Mouse (Mus musculus) forebrain, embryonic 12.5 days (tissue): ENCODE results near the gene Mycl. TPM values are rescaled to one million over a fixed set of nuclear protein-coding genes. Genes with fewer than 3 reads are reported as not detected.
"Not testable (repeated sequence)": the region's sequence is repeated elsewhere in the genome, so short reads cannot be mapped to it uniquely, and the experiment has no call there.

ENCODE experiments used
- ATAC-seq: fragments of 200-750 bp; cut with Nextera tagmentation; 2 replicates; pipeline ENCODE4 v1.8.0; 2017; ENCODE audit warnings: moderate TSS enrichment; ENCODE audit not compliant: low FRiP score
- H3K27ac ChIP-seq: fragments of 300-500 bp; sonication (generic); 2 replicates; pipeline ENCODE4 v1.5.1; 2016; ENCODE audit warnings: mild to moderate bottlenecking
- H3K27me3 ChIP-seq: fragments of 300-500 bp; sonication (generic); 2 replicates; pipeline ENCODE4 v1.6.1; 2016; ENCODE audit warnings: mild to moderate bottlenecking
- H3K36me3 ChIP-seq: fragments of 300-500 bp; sonication (generic); replicated peaks from 2 replicates; pipeline ENCODE4 v1.6.1; 2016; ENCODE audit warnings: mild to moderate bottlenecking
- H3K4me1 ChIP-seq: fragments of 300-500 bp; sonication (generic); 2 replicates; pipeline ENCODE4 v1.6.1; 2016
- H3K4me2 ChIP-seq: fragments of 300-500 bp; sonication (generic); 2 replicates; pipeline ENCODE4 v1.6.1; 2016; ENCODE audit warnings: mild to moderate bottlenecking, moderate library complexity
- H3K4me3 ChIP-seq: fragments of 300-500 bp; sonication (generic); replicated peaks from 2 replicates; pipeline ENCODE4 v1.5.1; 2016; ENCODE audit warnings: mild to moderate bottlenecking
- H3K9ac ChIP-seq: fragments of 300-500 bp; sonication (generic); 2 replicates; pipeline ENCODE4 v1.6.1; 2016; ENCODE audit warnings: mild to moderate bottlenecking
- H3K9me3 ChIP-seq: fragments of 300-500 bp; sonication (generic); 2 replicates; pipeline ENCODE4 v1.6.1; 2016
- WGBS: fragments of 180-500 bp; shearing (Covaris S2); methylation state at CpG from one replicate; pipeline ENCODE4 v1.1.7; 2016; 5-methylcytosine and 5-hydroxymethylcytosine counted together
- polyA plus RNA-seq: library from polyadenylated mRNA; unstranded; fragments of >200 nt; fragmentation: Nextera tagmentation; extraction: Ambion mirVana; gene quantifications from 2 replicates; pipeline ENCODE4 v1.2.1, GENCODE M21; 2016

The Mycl gene
- polyA plus RNA-seq, 1 experiment from 2014 or later, result 84.3 TPM

DNA sequence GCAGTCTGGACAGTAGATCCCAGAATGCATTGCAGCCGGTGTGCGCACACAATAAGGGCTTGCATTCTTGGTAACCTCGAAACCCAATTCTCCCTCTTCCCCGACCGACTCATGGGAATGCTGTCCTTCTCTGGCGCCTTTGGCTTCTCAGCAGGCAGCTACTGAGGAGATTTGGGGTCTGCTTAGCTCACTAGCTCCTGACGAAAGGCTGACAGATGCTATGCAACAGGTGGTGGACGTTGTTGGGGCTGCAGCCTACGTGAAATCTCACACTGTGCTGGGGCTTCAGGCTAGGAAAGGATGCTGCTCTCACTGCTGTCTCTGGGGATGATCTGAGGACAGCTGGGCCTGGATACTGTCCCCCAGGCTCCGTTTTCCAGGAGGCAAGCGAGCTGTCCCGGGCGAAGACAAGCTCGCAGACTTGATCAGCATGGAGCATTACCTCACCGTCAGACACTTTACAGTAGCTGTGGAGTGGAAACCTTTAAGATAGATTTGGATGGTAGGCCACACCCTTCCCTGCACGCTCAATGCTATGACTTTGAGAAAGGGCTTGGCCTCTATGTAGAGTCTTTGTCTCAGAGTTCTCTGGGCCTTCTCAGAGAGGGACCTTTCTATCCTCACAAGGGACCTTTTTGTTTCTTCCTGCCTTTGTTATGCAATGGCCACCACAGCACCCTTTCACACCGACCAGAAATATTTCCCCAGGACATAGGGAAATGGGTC is 5.3 kb downstream of the Mycl start:
- no peaks in the 10 kb centered on the region for H3K27me3 ChIP-seq
- no peak for ATAC-seq
- H3K36me3 ChIP-seq, result peaks cover 27% of the 10 kb centered on the region
- 32% methylated on average over 17 of the region's 17 CpGs for WGBS
- H3K4me2 ChIP-seq, result peak overlapping the region; percentile 86
- no peaks in the 10 kb centered on the region for H3K9me3 ChIP-seq
- H3K27ac ChIP-seq, result peak overlapping the region; percentile 91
- H3K9ac ChIP-seq, result 0 out of 2 replicates have a peak overlapping the region, but pooled peaks have one; percentile 1
- no peak overlapping the region for H3K4me3 ChIP-seq
- H3K4me1 ChIP-seq, result peaks cover 65% of the 10 kb centered on the region

DNA sequence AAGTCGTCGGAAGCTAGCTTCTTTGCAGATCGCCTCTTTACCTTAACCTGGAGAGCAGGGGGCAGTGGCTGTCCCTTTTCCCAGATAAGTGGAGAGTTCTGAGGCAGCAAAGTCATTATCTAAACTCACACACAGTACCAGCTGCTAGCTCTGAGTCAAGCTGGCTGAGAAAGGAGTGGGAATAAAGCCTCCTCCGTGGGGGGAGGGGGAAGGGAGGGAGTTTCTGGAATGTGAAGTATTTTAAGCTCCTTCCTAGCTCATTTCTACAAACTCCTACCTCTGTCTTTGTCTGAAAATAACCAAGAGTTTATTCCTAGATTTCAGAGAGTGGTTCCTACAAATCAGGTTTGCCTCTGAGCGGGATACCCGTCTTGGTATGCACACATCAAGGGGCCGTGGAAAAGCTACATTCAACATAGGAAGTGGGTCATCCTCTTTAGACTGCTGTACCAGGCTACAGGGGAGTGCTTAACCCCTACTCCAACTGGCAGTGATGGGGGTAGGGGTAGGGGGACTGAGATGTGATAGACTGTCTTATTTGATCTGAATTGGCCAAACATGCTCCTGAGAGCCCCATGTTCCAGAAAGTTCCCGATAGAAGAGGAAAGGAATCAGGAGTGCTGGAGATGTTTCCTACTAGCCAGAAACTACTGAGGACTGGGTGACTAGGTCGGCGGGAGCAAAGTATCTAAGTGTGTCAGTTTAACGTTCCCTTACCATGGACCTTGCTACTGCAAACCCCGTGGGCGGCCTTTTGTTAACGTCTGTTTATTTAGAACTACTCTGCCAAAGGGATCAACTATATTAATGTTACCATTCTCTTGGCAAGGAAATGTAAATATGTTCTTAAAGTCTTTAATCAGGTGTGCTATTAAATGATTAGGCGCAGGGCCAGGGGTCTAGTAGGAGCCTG is 9.9 kb downstream of the Mycl start:
- ATAC-seq, result no peak
- no peak overlapping the region for H3K9ac ChIP-seq
- no peak overlapping the region for H3K4me3 ChIP-seq
- WGBS, result 35% methylated on average over 15 of the region's 15 CpGs
- H3K4me1 ChIP-seq, result peaks cover 43% of the 10 kb centered on the region
- H3K4me2 ChIP-seq, result no peak overlapping the region
- no peaks in the 10 kb centered on the region for H3K9me3 ChIP-seq
- H3K36me3 ChIP-seq, result peaks cover 23% of the 10 kb centered on the region
- H3K27ac ChIP-seq, result peak overlapping the region; percentile 32; the same call in 1 of the 2 replicates
- no peaks in the 10 kb centered on the region for H3K27me3 ChIP-seq

GRCm38 (mm10) chr4:123012501-123012900 is 17.0 kb downstream of the Mycl start:
- not testable (repeated sequence) for ATAC-seq, H3K9me3 ChIP-seq, H3K9ac ChIP-seq, H3K4me2 ChIP-seq, H3K36me3 ChIP-seq, H3K4me3 ChIP-seq, H3K27me3 ChIP-seq
- Histone ChIP-seq H3K4me1 (peaks cover 43% of the 10 kb centered on the region), H3K27ac (peak overlapping the region; percentile 97)
- WGBS, result 83% methylated on average over 4 of the region's 4 CpGs

GRCm38 (mm10) chr4:123013346-123013945 is 18.0 kb downstream of the Mycl start:
- 12% methylated on average over 5 of the region's 5 CpGs for WGBS
- H3K27me3 ChIP-seq, result no peaks in the 10 kb centered on the region
- H3K36me3 ChIP-seq, result peaks cover under 1% of the 10 kb centered on the region; the same call in 1 of the 2 replicates
- ATAC-seq, result 0 out of 2 replicates have a peak, but pooled peaks have one; percentile 12
- peak overlapping the region; percentile 16; the same call in 1 of the 2 replicates for H3K4me3 ChIP-seq
- H3K4me2 ChIP-seq, result peak overlapping the region; percentile 43
- peak overlapping the region; percentile 22; the same call in 1 of the 2 replicates for H3K9ac ChIP-seq
- H3K9me3 ChIP-seq, result no peaks in the 10 kb centered on the region
- H3K4me1 ChIP-seq, result peaks cover 52% of the 10 kb centered on the region
- peak overlapping the region; percentile 97 for H3K27ac ChIP-seq

- no peaks in the 10 kb centered on the region for H3K9me3 ChIP-seq
- 0 out of 2 replicates have a peak overlapping the region, but pooled peaks have one; percentile 16 for H3K4me3 ChIP-seq
- ATAC-seq, result peak; percentile 83
- peak overlapping the region; percentile 43 for H3K4me2 ChIP-seq
- peaks cover 57% of the 10 kb centered on the region for H3K4me1 ChIP-seq
- H3K36me3 ChIP-seq, result peaks cover 4% of the 10 kb centered on the region; the same call in 1 of the 2 replicates
- 14% methylated on average over 3 of the region's 3 CpGs for WGBS
- no peaks in the 10 kb centered on the region for H3K27me3 ChIP-seq
- H3K9ac ChIP-seq, result no peak overlapping the region
- H3K27ac ChIP-seq, result peak overlapping the region; percentile 97
These were observed 18.5 kb downstream of the Mycl start for GRCm38 (mm10) chr4:123013949-123014406.

- Histone ChIP-seq H3K9ac (no peak overlapping the region), H3K4me2 (peak overlapping the region; percentile 43), H3K36me3 (peaks cover 6% of the 10 kb centered on the region; the same call in 1 of the 2 replicates), H3K27me3 (no peaks in the 10 kb centered on the region), H3K4me3 (no peak overlapping the region), H3K9me3 (no peaks in the 10 kb centered on the region), H3K27ac (peak overlapping the region; percentile 97), H3K4me1 (peaks cover 61% of the 10 kb centered on the region)
- ATAC-seq, result peak; percentile 19
- 20% methylated on average over 7 of the region's 7 CpGs for WGBS
These were observed 19.2 kb downstream of the Mycl start for GRCm38 (mm10) chr4:123014501-123015282.

DNA sequence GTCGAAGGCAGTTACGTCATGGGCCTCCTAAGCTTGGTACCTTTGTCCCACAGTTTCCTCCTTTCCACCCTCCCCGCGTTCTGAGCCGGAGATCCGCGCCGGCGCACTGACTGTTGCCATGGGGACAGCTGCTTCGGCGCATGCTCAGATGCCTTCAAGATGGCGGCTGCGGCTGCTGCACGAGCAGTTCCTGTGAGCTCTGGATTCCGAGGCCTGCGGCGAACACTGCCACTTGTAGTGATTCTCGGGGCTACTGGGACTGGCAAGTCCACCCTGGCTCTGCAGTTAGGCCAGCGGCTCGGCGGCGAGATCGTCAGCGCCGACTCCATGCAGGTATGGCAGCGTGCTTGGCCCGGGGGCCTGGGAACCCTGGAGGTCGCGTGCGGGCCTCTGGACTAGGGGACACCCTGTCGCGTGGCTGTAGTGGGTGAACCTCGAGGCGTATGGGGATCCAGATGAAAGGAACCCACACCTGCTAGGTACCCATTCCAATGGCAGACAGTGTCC is 21.1 kb downstream of the Mycl start, which contains the start of gene Trit1:
Trit1 (plus strand) TSS at position 147 of the 507 bp plus-strand sequence.
- Histone ChIP-seq H3K9ac (peak within 1 kb of the TSS; percentile 85), H3K27ac (peak within 1 kb of the TSS; percentile 97), H3K4me2 (peak within 1 kb of the TSS; percentile 92), H3K27me3 (no peaks in the 10 kb centered on the region), H3K36me3 (peaks cover 16% of the 10 kb centered on the region), H3K4me3 (peak within 1 kb of the TSS; percentile 90), H3K9me3 (no peaks in the 10 kb centered on the region), H3K4me1 (peaks cover 61% of the 10 kb centered on the region)
- ATAC-seq, result peak; percentile 92
- under 1% methylated on average over 34 of the region's 34 CpGs for WGBS

DNA sequence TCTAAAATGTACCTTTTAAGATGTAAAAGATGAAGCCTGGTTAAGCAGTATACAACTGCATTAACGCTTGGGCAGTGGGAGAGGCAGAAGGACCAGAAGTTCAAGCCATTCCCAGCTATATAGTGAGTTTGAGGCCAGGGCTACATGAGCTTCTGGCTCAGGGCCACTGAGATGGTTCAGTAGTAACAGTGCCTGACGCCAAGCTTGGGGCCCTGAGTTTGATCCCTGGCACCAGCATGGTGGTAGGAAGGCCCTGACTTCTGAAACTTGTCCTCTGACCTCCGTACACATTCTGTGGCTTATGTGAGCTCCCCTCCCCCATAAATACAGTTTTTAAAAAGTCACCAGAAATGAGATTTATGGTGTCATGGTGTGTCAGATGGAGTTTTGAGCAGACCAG is 26.1 kb downstream of the Mycl start:
- 92% methylated on average over 3 of the region's 3 CpGs for WGBS
- ATAC-seq, result no peak
- peaks cover 41% of the 10 kb centered on the region for H3K36me3 ChIP-seq

DNA sequence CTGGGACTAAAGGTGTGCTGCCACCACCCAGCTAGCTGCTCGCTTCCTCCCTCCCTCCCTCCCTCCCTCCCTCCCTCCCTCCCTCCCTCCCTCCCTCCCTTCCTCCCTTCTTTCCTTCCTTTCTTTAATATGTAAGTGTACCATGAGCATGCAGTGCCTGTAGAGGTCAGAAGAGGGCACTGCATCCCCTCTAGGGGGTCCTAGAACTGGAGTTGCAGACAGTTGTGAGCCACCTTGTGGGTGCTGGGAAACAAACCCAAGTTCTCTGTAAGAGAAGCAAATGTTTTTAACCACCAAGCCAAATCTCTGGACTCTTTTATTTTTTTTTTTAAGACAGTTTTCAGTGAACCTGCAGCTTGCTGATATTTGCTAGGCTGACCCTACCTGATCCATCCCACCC is 27.4 kb downstream of the Mycl start:
- Histone ChIP-seq H3K9me3 (no peaks in the 10 kb centered on the region), H3K36me3 (peaks cover 52% of the 10 kb centered on the region), H3K27ac (no peak overlapping the region), H3K4me1 (peaks cover 14% of the 10 kb centered on the region), H3K27me3 (no peaks in the 10 kb centered on the region), H3K4me3 (no peak overlapping the region), H3K4me2 (no peak overlapping the region), H3K9ac (no peak overlapping the region)
- no peak for ATAC-seq
- WGBS, result 90% methylated on average over 1 of the region's 1 CpGs

More for the DNA sequence above, 26.1 kb downstream of the Mycl start:
- Histone ChIP-seq H3K9me3 (no peaks in the 10 kb centered on the region), H3K27ac (no peak overlapping the region), H3K27me3 (no peaks in the 10 kb centered on the region), H3K9ac (no peak overlapping the region), H3K4me1 (peaks cover 23% of the 10 kb centered on the region), H3K4me2 (no peak overlapping the region), H3K4me3 (no peak overlapping the region)

- Histone ChIP-seq H3K27me3 (no peaks in the 10 kb centered on the region), H3K9me3 (no peaks in the 10 kb centered on the region), H3K9ac (no peak overlapping the region), H3K4me2 (no peak overlapping the region), H3K27ac (peak overlapping the region; percentile 42; the same call in 1 of the 2 replicates), H3K36me3 (peaks cover 49% of the 10 kb centered on the region), H3K4me3 (no peak overlapping the region), H3K4me1 (no peaks in the 10 kb centered on the region)
- 90% methylated on average over 2 of the region's 2 CpGs for WGBS
- ATAC-seq, result no peak
These were observed 30.0 kb downstream of the Mycl start for GRCm38 (mm10) chr4:123025418-123025817.

DNA sequence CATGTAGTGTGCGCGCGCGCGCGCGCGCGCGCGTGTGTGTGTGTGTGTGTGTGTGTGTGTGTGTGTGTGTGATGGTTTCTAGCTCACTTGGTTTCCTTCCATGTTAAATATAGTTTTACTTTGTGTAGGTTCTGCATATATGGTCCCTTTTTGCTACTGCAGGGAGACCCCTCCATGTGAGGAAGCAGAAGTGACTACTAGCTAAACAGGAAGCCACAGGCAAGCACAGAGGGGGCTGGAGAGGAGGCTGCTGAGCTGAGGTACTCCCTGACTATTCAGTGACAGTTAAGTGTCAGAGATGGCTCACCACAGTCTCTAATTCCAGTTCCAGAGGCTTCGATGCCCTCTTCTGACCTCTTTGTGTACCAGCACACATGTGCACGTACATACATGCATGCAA is 30.7 kb downstream of the Mycl start:
- no peak for ATAC-seq
- H3K9ac ChIP-seq, result no peak overlapping the region
- no peaks in the 10 kb centered on the region for H3K27me3 ChIP-seq
- WGBS, result 94% methylated on average over 13 of the region's 13 CpGs
- no peak overlapping the region for H3K4me3 ChIP-seq
- peaks cover 53% of the 10 kb centered on the region for H3K36me3 ChIP-seq
- no peak overlapping the region for H3K27ac ChIP-seq
- no peaks in the 10 kb centered on the region for H3K4me1 ChIP-seq
- no peaks in the 10 kb centered on the region for H3K9me3 ChIP-seq
- H3K4me2 ChIP-seq, result no peak overlapping the region
